Mouse (Mus musculus) megakaryocyte progenitor cell, adult 5-6 weeks (primary cell): ENCODE data around the gene Gmds. TPM values are rescaled to one million over a fixed set of nuclear protein-coding genes. Genes with fewer than 3 reads are reported as not detected.

Source experiments
- ATAC-seq: replicated peaks from 2 replicates; pipeline ENCODE4 v1.8.0; 2016; ENCODE audit warnings: mild to moderate bottlenecking, moderate TSS enrichment, inconsistent platforms; ENCODE audit not compliant: poor library complexity
- total RNA-seq, 2 experiments: library from RNA; stranded (forward) in 1 of 2; stranded (reverse) in 1 of 2; fragments of 157-497, 149-512 nt in 1 of 2; fragments of 200-1000 nt in 1 of 2; gene quantifications; 2 replicates each; pipeline versions ENCODE4 v1.2.3 to v1.2.4; 2015 to 2017

The Gmds gene
- total RNA-seq, 2 experiments from 2014 or later = 28.0 to 30.1 TPM

GRCm38 (mm10) chr13:31894511-31894910, 444.0 kb downstream of the Gmds start:
- ATAC-seq = no peak

GRCm38 (mm10) chr13:31892913-31893514, 445.5 kb downstream of the Gmds start:
- ATAC-seq = no peak

DNA sequence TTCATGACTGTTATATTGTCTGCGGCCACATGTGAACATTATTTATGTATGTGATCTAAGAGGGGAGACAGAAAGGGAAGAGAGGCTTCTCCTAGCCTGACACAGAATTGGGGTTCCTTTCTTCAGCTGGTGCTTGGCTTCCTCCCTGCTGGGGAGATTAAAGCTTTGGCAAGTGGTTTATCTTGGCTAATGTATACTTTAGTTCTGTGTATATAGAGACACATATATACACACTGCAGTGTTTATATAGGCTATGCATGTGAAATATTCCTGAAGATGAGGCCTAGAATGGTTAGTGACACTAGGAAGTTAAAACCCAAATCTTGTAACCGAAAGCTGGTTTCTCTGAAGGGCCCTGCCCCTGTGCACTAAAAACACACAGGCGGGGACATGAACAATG, 450.0 kb downstream of the Gmds start:
- ATAC-seq = no peak

GRCm38 (mm10) chr13:31885769-31886168, 452.8 kb downstream of the Gmds start:
- ATAC-seq = no peak

DNA sequence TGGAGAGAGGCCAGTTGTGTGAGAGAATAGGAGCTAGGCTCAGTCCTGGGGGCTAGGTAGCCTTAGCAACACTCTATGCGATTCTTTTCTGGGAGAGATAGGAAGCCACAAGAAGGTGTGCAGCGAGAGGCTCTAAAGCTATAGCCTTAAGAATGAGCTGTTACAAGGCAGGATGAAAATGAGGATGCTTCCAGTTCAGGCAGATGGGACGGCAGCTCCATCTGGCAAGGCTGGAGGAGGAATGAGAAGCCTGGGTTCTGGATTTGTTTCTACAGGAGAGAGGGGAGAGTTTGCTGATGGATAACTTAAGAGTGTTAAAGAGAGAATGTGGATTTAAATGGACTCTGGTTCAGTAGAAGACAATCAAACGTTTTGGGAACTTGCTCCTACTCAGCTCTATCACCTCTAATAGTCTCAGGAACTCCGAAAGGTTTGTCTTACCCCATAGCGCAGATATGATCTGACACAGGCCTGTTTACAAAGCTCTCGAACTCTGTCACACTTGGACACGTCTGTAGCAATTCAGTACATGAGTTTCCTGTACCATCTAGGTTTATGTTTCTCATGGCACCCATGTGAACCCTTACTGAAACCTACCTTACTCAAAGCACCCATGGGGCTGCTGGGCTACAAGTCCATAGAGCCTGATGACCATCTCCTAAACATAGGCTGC, 459.6 kb downstream of the Gmds start:
- no peak for ATAC-seq

DNA sequence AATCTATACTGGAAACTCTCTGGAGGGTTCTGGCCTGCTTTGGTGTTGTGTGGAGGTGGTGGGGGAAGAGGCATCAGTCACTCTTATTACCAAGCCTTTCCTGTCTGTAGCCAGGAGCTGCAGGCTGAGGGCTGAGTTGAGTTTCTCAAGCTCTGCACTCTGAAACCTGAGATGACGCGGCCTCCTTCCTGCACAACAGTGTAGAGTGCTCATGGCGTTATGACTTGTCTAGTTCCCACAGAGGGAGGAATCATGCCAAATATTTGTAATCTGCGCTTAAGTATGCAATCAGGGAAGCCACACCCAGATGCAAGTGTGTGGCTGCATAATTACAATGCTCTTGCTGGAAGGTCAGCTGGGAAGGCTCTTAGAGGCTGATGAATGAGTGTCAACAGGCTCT, 461.5 kb downstream of the Gmds start:
- peak; percentile 23; the same call in 1 of the 2 replicates for ATAC-seq

- no peak for ATAC-seq
These were observed 464.1 kb downstream of the Gmds start for GRCm38 (mm10) chr13:31874427-31874826.

DNA sequence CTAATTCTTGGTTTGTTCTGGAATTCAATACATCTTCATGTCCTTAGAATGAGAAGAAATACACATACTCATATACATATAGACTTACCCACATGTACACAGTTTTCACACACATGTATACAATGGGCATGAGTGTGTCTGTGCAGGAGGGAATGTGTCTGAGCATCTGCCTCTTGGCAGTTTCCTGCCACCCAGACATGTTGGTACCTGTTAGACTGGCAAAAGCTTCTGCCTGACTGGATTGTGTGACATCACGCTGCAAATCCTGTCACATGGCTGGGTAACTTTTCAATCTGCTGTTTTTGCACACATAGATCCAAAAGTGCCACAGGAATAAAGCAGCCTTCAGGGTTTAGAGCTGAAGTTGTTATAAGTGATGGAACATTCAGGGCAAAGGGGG, 465.3 kb downstream of the Gmds start:
- ATAC-seq = no peak

GRCm38 (mm10) chr13:31864786-31865185, 473.8 kb downstream of the Gmds start:
- ATAC-seq = no peak

GRCm38 (mm10) chr13:31863461-31863860, 475.1 kb downstream of the Gmds start:
- no peak for ATAC-seq

DNA sequence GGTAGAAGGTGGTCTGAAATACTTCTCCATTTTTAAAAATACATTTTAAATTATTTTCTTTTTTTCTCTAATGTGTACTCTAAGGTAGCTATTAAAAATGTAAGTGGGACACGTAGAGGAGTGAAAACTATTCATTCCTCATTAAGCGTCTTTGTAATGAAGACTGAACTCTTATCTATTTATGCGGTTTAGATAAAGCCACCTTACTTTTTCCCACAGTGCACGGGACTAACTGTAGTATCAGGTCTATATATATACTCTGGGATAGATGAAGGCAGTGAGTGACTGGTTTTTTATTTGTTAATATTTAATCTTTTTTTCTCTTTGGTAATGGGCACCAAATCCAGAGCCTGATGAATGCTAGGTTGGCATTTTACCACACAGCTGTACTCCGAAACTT, 478.3 kb downstream of the Gmds start:
- ATAC-seq = no peak

GRCm38 (mm10) chr13:31854000-31854399, 484.5 kb downstream of the Gmds start:
- no peak for ATAC-seq

GRCm38 (mm10) chr13:31853564-31853963, 485.0 kb downstream of the Gmds start:
- no peak for ATAC-seq

GRCm38 (mm10) chr13:31849258-31849971, 489.1 kb downstream of the Gmds start:
- no peak for ATAC-seq

DNA sequence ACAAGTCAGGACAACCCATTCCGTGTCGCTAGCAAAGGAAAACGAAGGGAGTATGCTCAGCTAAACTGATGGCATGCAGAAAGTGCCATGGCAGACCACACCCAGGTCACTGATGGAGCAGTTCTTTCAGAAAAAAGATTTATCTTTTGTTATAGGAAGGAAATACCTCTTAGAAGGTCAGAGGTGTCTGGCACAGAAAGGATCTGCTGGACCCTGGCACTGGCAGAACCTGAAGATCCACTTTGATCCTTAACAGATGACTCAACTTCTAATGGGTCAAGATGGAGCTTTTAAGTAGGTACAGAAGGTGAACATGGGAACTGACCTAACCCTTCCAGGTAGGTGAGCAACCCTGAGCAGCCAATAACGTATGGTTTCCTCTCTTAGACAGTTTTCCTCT, 502.7 kb downstream of the Gmds start:
- ATAC-seq = no peak

DNA sequence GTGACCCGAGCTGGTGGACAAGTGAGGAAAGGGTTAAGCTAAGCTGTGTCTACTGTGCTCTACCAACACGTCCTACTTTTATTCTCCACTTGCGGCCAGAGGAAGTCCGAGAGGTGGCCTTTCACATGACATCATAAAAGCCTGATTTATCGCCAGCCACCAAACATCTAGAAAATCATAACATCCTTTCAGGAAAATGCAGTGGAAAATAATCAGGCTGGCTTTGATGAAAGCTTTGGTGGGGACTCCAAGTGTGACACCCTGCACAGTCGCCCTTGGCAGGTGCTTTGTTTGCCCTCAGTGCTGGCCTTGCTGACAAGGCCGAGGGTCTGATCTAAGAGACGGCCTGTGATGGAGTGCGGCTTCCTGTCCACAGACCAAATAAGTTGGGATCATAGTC, 508.2 kb downstream of the Gmds start:
- no peak for ATAC-seq

GRCm38 (mm10) chr13:31828446-31828845, 510.1 kb downstream of the Gmds start:
- no peak for ATAC-seq

DNA sequence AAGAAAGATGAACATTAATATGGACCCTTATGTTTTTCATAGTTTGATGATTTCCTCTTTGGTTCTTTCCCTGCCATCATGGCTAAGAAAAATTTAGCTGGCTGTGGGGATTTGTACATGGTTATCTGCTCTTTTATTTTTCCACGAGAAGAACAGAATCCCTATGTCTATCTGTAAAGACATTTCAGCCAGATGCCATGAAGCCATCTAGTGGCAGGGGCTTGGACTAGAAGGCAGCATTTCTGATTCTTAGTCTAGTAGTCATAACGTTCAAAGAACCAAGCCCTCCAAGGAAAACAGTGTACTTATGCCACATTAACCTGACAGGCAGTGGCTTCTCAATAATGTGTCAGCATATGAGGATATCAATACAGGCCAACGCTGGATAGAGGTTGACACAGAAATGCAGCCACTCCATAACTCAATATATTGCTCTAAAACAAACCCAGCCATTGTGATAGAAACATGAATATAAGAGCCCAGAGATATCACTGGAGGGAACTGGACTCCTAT, 510.7 kb downstream of the Gmds start:
- no peak for ATAC-seq

DNA sequence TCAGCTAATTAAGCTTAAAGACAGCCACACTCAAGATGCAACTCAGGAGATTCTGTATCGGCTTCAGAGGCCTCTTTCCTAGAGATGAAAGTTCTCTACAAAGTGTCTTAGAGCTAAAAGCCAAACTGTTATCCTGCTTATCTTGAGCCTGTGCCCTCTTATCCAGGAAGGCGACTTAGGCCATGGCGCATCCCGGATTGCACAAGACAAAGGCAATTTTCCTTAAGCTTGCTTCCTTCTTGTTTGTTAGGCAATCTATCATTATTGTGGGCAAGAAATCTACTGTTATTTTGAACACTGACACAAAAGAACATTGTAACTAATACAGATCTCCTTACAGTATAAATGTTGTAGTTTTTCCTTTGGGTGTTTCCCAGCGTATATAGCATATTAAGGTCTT, 511.4 kb downstream of the Gmds start:
- ATAC-seq = no peak

GRCm38 (mm10) chr13:31825180-31825579, 513.4 kb downstream of the Gmds start:
- peak; percentile 55 for ATAC-seq

DNA sequence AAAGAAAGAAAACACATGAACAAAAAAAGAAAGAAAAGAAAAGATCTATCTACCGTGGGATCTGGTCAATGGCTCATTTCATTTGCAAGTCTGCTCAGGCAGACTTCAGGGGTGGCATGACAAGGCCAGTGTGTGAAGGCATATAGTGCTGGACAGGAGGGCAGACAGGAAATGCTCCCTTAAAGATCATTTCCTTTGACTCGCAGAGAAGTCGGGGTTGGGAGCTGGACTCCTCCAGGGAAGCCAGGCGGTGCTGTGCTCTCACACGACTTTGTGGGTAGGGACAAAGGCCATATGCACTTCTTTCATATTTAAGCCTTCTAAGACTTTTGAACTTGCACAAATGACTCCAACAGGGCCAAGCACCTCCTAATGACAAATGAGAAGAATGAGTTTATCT, 515.2 kb downstream of the Gmds start:
- ATAC-seq = no peak

- ATAC-seq = no peak
These were observed 517.5 kb downstream of the Gmds start for GRCm38 (mm10) chr13:31821050-31821449.
